Mouse (Mus musculus) bone marrow, adult 2 months (tissue): ENCODE measurements around the gene Sdccag8.

Source experiments
- CTCF ChIP-seq: fragments of 200-500 bp; IDR thresholded peaks from 2 replicates; pipeline ENCODE4 v1.5.1; 2011; ENCODE audit warnings: low read length, control low read depth; ENCODE audit not compliant: control insufficient read depth, insufficient read depth
- POLR2A ChIP-seq: fragments of 200-500 bp; IDR thresholded peaks from 2 replicates; pipeline ENCODE4 v1.6.1; 2011; ENCODE audit warnings: low read depth, mild to moderate bottlenecking, control low read depth, low read length, borderline replicate concordance; ENCODE audit not compliant: control insufficient read depth

DNA sequence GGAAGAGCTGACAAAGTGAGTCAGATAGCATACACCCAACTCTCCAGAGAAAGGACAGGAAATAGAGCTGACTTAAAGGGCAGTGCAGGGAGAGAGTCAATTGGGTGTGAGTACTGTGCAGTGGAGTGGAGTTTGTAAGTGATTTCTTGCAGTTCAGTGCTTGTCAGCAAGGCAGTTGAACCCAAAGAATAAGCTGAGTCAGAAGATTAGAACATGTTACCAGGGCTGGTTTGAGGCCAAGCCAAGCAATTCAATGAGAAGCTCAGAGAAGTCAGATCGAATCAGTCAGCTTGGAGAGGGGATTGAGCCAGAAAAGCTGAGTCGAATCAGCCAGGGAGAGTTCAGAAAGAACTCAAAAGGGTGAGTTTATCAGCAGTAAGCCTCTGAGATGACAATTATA is 247.3 kb downstream of the Sdccag8 start:
- TF ChIP-seq CTCF (no peak), POLR2A (no peak)
